Mouse (Mus musculus) midbrain, embryonic 15.5 days (tissue): ENCODE data around the gene Retreg1. TPM values are rescaled to one million over a fixed set of nuclear protein-coding genes. Genes with fewer than 3 reads are reported as not detected.
"Not testable (repeated sequence)": the region's sequence is repeated elsewhere in the genome, so short reads cannot be mapped to it uniquely, and the experiment has no call there.

ENCODE experiments used
- ATAC-seq: fragments of 200-750 bp; cut with Nextera tagmentation; replicated peaks from 2 replicates; pipeline ENCODE4 v1.8.0; 2017; ENCODE audit warnings: moderate TSS enrichment
- H3K27ac ChIP-seq: fragments of 300-500 bp; sonication (generic); 2 replicates; pipeline ENCODE4 v1.5.1; 2015; ENCODE audit warnings: mild to moderate bottlenecking, inconsistent platforms
- H3K27me3 ChIP-seq: fragments of 300-500 bp; sonication (generic); replicated peaks from 2 replicates; pipeline ENCODE4 v1.6.1; 2015; ENCODE audit warnings: inconsistent platforms
- H3K36me3 ChIP-seq: fragments of 300-500 bp; sonication (generic); replicated peaks from 2 replicates; pipeline ENCODE4 v1.6.1; 2015; ENCODE audit warnings: inconsistent platforms
- H3K4me1 ChIP-seq: fragments of 300-500 bp; sonication (generic); 2 replicates; pipeline ENCODE4 v1.6.1; 2015; ENCODE audit warnings: inconsistent platforms
- H3K4me2 ChIP-seq: fragments of 300-500 bp; sonication (generic); 2 replicates; pipeline ENCODE4 v1.6.1; 2015; ENCODE audit warnings: inconsistent platforms, mild to moderate bottlenecking, moderate library complexity
- H3K4me3 ChIP-seq: fragments of 300-500 bp; sonication (generic); 2 replicates; pipeline ENCODE4 v1.5.1; 2015; ENCODE audit warnings: mild to moderate bottlenecking, inconsistent platforms
- H3K9ac ChIP-seq: fragments of 300-500 bp; sonication (generic); 2 replicates; pipeline ENCODE4 v1.6.1; 2015; ENCODE audit warnings: mild to moderate bottlenecking, inconsistent platforms
- H3K9me3 ChIP-seq: fragments of 300-500 bp; sonication (generic); 2 replicates; pipeline ENCODE4 v1.6.1; 2016; ENCODE audit warnings: inconsistent platforms
- WGBS: fragments of 180-500 bp; shearing (Covaris S2); methylation state at CpG from one replicate; pipeline ENCODE4 v1.1.7; 2015; ENCODE audit warnings: mixed read lengths; 5-methylcytosine and 5-hydroxymethylcytosine counted together
- polyA plus RNA-seq: library from polyadenylated mRNA; unstranded; fragments of >200 nt; fragmentation: Nextera tagmentation; extraction: Ambion mirVana; gene quantifications from 2 replicates; pipeline ENCODE4 v1.2.1, GENCODE M21; 2015

The Retreg1 gene
- polyA plus RNA-seq, 1 experiment from 2014 or later, result 12.6 TPM

- H3K27ac ChIP-seq, result no peak overlapping the region
Measured at GRCm38 (mm10) chr15:25966220-25966774, 123.3 kb downstream of the Retreg1 start.

GRCm38 (mm10) chr15:25971596-25971995 lies 128.6 kb downstream of the Retreg1 start:
- no peak overlapping the region for H3K4me3 ChIP-seq
- no peaks in the 10 kb centered on the region for H3K27me3 ChIP-seq
- H3K4me1 ChIP-seq, result no peaks in the 10 kb centered on the region
- no peak overlapping the region for H3K4me2 ChIP-seq
- H3K9ac ChIP-seq, result no peak overlapping the region
- 87% methylated on average over 9 of the region's 9 CpGs for WGBS
- H3K9me3 ChIP-seq, result no peaks in the 10 kb centered on the region
- no peaks in the 10 kb centered on the region for H3K36me3 ChIP-seq
- no peak for ATAC-seq
- H3K27ac ChIP-seq, result no peak overlapping the region

More at GRCm38 (mm10) chr15:25966220-25966774, 123.3 kb downstream of the Retreg1 start:
- Histone ChIP-seq H3K4me3 (no peak overlapping the region), H3K4me1 (no peaks in the 10 kb centered on the region), H3K27me3 (no peaks in the 10 kb centered on the region), H3K9me3 (no peaks in the 10 kb centered on the region), H3K36me3 (no peaks in the 10 kb centered on the region), H3K4me2 (no peak overlapping the region), H3K9ac (no peak overlapping the region)
- WGBS, result 85% methylated on average over 6 of the region's 6 CpGs
- ATAC-seq, result no peak

- ATAC-seq, result no peak
- no peak overlapping the region for H3K4me3 ChIP-seq
- H3K9ac ChIP-seq, result no peak overlapping the region
- H3K36me3 ChIP-seq, result no peaks in the 10 kb centered on the region
- H3K9me3 ChIP-seq, result no peaks in the 10 kb centered on the region
- no peaks in the 10 kb centered on the region for H3K27me3 ChIP-seq
- WGBS, result 90% methylated on average over 5 of the region's 5 CpGs
- H3K4me2 ChIP-seq, result no peak overlapping the region
- H3K4me1 ChIP-seq, result no peaks in the 10 kb centered on the region
- H3K27ac ChIP-seq, result no peak overlapping the region
Measured at GRCm38 (mm10) chr15:25972758-25973157, 129.8 kb downstream of the Retreg1 start.

GRCm38 (mm10) chr15:25974352-25974751 lies 131.4 kb downstream of the Retreg1 start:
- no peak for ATAC-seq
- Histone ChIP-seq H3K36me3 (no peaks in the 10 kb centered on the region), H3K9ac (no peak overlapping the region), H3K4me1 (no peaks in the 10 kb centered on the region), H3K9me3 (no peaks in the 10 kb centered on the region), H3K27ac (no peak overlapping the region), H3K4me2 (no peak overlapping the region), H3K27me3 (no peaks in the 10 kb centered on the region), H3K4me3 (no peak overlapping the region)
- WGBS, result 98% methylated on average over 4 of the region's 4 CpGs

- Histone ChIP-seq H3K27ac (no peak overlapping the region), H3K4me1 (no peaks in the 10 kb centered on the region), H3K4me2 (no peak overlapping the region), H3K9me3 (no peaks in the 10 kb centered on the region), H3K4me3 (no peak overlapping the region), H3K36me3 (no peaks in the 10 kb centered on the region), H3K9ac (no peak overlapping the region), H3K27me3 (no peaks in the 10 kb centered on the region)
- ATAC-seq, result no peak
- 93% methylated on average over 6 of the region's 6 CpGs for WGBS
Measured at GRCm38 (mm10) chr15:25975810-25976209, 132.8 kb downstream of the Retreg1 start.

GRCm38 (mm10) chr15:25983614-25984013 lies 140.6 kb downstream of the Retreg1 start:
- H3K36me3 ChIP-seq, H3K27me3 ChIP-seq, H3K9me3 ChIP-seq: not testable (repeated sequence)
- Histone ChIP-seq H3K4me1 (peaks cover 27% of the 10 kb centered on the region), H3K4me2 (peak overlapping the region; percentile 84), H3K9ac (peak overlapping the region; percentile 52), H3K4me3 (peak overlapping the region; percentile 76), H3K27ac (peak overlapping the region; percentile 94)
- 16% methylated on average over 6 of the region's 6 CpGs for WGBS
- ATAC-seq, result peak; percentile 62

- peak; percentile 98 for ATAC-seq
- H3K4me2 ChIP-seq, result peak within 1 kb of the TSS; percentile 84
- H3K4me3 ChIP-seq, result peak within 1 kb of the TSS; percentile 76
- peak within 1 kb of the TSS; percentile 94 for H3K27ac ChIP-seq
- 0 out of 2 replicates have a peak, but pooled peaks cover 5% of the 10 kb centered on the region for H3K36me3 ChIP-seq
- under 1% methylated on average over 57 of the region's 57 CpGs for whole genome bisulfite sequencing
- H3K9ac ChIP-seq, result peak within 1 kb of the TSS; percentile 69
- H3K9me3 ChIP-seq, result no peaks in the 10 kb centered on the region
- no peaks in the 10 kb centered on the region for H3K27me3 ChIP-seq
- H3K4me1 ChIP-seq, result peaks cover 27% of the 10 kb centered on the region
Measured at GRCm38 (mm10) chr15:25984067-25984733, 141.2 kb downstream of the Retreg1 start, which contains the start of gene Zfp622. TSS of gene Zfp622 (plus strand) at chr15:25984366.

GRCm38 (mm10) chr15:25984734-25985492 lies 141.9 kb downstream of the Retreg1 start:
- no peaks in the 10 kb centered on the region for H3K9me3 ChIP-seq
- H3K9ac ChIP-seq, result peak overlapping the region; percentile 69
- WGBS, result under 1% methylated on average over 69 of the region's 71 CpGs
- H3K4me3 ChIP-seq, result peak overlapping the region; percentile 76
- 0 out of 2 replicates have a peak, but pooled peaks cover 5% of the 10 kb centered on the region for H3K36me3 ChIP-seq
- peak overlapping the region; percentile 94 for H3K27ac ChIP-seq
- peak; percentile 2; the same call in 1 of the 2 replicates for ATAC-seq
- H3K4me1 ChIP-seq, result peaks cover 27% of the 10 kb centered on the region
- no peaks in the 10 kb centered on the region for H3K27me3 ChIP-seq
- H3K4me2 ChIP-seq, result peak overlapping the region; percentile 84

- 0 out of 2 replicates have a peak, but pooled peaks have one; percentile 28 for ATAC-seq
- H3K9me3 ChIP-seq, result no peaks in the 10 kb centered on the region
- no peaks in the 10 kb centered on the region for H3K4me1 ChIP-seq
- no peak overlapping the region for H3K9ac ChIP-seq
- 64% methylated on average over 8 of the region's 8 CpGs for WGBS
- H3K27me3 ChIP-seq, result no peaks in the 10 kb centered on the region
- H3K4me3 ChIP-seq, result no peak overlapping the region
- no peak overlapping the region for H3K4me2 ChIP-seq
- no peak overlapping the region for H3K27ac ChIP-seq
- peaks cover 17% of the 10 kb centered on the region; the same call in 1 of the 2 replicates for H3K36me3 ChIP-seq
Measured at GRCm38 (mm10) chr15:25992992-25993727, 150.2 kb downstream of the Retreg1 start.

- H3K27me3 ChIP-seq, result no peaks in the 10 kb centered on the region
- 0 out of 2 replicates have a peak overlapping the region, but pooled peaks have one; percentile 11 for H3K27ac ChIP-seq
- no peak overlapping the region for H3K4me3 ChIP-seq
- H3K36me3 ChIP-seq, result peaks cover 13% of the 10 kb centered on the region; the same call in 1 of the 2 replicates
- H3K4me2 ChIP-seq, result no peak overlapping the region
- WGBS, result 38% methylated on average over 2 of the region's 2 CpGs
- no peaks in the 10 kb centered on the region for H3K4me1 ChIP-seq
- no peak overlapping the region for H3K9ac ChIP-seq
- H3K9me3 ChIP-seq, result no peaks in the 10 kb centered on the region
- ATAC-seq, result peak; percentile 82
Measured at GRCm38 (mm10) chr15:25995521-25995920, 152.5 kb downstream of the Retreg1 start.

- H3K9me3 ChIP-seq, H3K27me3 ChIP-seq, H3K4me2 ChIP-seq, H3K4me3 ChIP-seq, H3K36me3 ChIP-seq, ATAC-seq, H3K9ac ChIP-seq, H3K27ac ChIP-seq, H3K4me1 ChIP-seq: not testable (repeated sequence)
- 18% methylated on average over 5 of the region's 5 CpGs for WGBS
Measured at GRCm38 (mm10) chr15:25999545-25999944, 156.6 kb downstream of the Retreg1 start.

- H3K36me3 ChIP-seq, result no peaks in the 10 kb centered on the region
- 84% methylated on average over 3 of the region's 3 CpGs for WGBS
- no peak overlapping the region for H3K27ac ChIP-seq
- H3K4me2 ChIP-seq, result no peak overlapping the region
- ATAC-seq, result no peak
- H3K4me3 ChIP-seq, result no peak overlapping the region
- H3K9ac ChIP-seq, result no peak overlapping the region
- H3K9me3 ChIP-seq, result no peaks in the 10 kb centered on the region
- H3K4me1 ChIP-seq, result no peaks in the 10 kb centered on the region
- no peaks in the 10 kb centered on the region for H3K27me3 ChIP-seq
Measured at GRCm38 (mm10) chr15:26008621-26009020, 165.6 kb downstream of the Retreg1 start.
